Comparison of ENCODE assay signal across 21 mouse cellular contexts in the genomic region with DNA sequence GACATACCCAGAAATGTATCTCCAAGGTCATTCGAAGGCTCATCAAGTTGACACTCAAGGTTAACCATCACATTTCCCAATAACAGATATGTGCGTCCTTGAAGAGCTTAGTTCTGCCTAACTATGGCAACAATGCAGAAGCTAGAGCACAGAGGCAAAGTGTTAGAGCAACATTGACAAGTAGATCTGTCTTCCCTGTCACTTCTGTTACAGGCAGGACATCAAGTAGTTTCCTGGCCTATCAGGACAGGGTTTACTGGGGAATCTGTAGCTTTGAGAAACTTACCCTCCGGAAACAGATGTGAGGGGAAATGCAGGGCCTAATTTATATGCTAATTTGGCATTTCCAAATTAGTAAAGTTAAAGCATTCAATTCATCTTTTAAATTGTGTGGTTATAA.
"Had no signal": no experiment of that assay in that cellular context is flagged by ENCODE, and none has a peak within 500 bp of the region (broad histone marks: within the 10 kb centered on the region; RNA-seq: fewer than 3 reads in every experiment).

No protein-coding gene starts in this region.

- H3K4me1 ChIP-seq: heart, embryonic 10.5 days; heart, embryonic 12.5 days; hindbrain, embryonic 10.5 days; hindbrain, embryonic 13.5 days; hindbrain, embryonic 15.5 days; limb, embryonic 13.5 days; limb, embryonic 15.5 days; liver, embryonic 12.5 days had no signal

- ATAC-seq: hindbrain, postnatal 0 days; intestine, embryonic 16.5 days; liver, embryonic 12.5 days had no signal

- DNase-seq: gastrocnemius, postnatal 14 days; gastrocnemius, postnatal 36 days; heart, adult 18-20 months; heart, postnatal 10 days; heart, postnatal 4 days; kidney, adult 11 months; left cerebral cortex, postnatal 4 days had no signal

- H3K9me3 ChIP-seq: heart, embryonic 10.5 days; heart, embryonic 12.5 days; hindbrain, embryonic 10.5 days; hindbrain, embryonic 13.5 days; hindbrain, embryonic 15.5 days; kidney, embryonic 15.5 days; limb, embryonic 13.5 days; limb, embryonic 15.5 days; liver, embryonic 12.5 days had no signal

- H3K27me3 ChIP-seq: heart, embryonic 12.5 days; hindbrain, embryonic 13.5 days; hindbrain, embryonic 15.5 days; kidney, embryonic 15.5 days; limb, embryonic 13.5 days; limb, embryonic 15.5 days; liver, embryonic 12.5 days had no signal

- H3K4me3 ChIP-seq: heart, embryonic 10.5 days; heart, embryonic 12.5 days; hindbrain, embryonic 10.5 days; hindbrain, embryonic 13.5 days; hindbrain, embryonic 15.5 days; kidney, embryonic 15.5 days; layer of hippocampus, adult 2 months; left cerebral cortex, adult 2 months; limb, embryonic 13.5 days; limb, embryonic 15.5 days; liver, embryonic 12.5 days had no signal

- H3K4me2 ChIP-seq: heart, embryonic 12.5 days; hindbrain, embryonic 13.5 days; hindbrain, embryonic 15.5 days; kidney, embryonic 15.5 days; limb, embryonic 13.5 days; limb, embryonic 15.5 days; liver, embryonic 12.5 days had no signal

- H3K36me3 ChIP-seq: heart, embryonic 10.5 days; heart, embryonic 12.5 days; hindbrain, embryonic 10.5 days; hindbrain, embryonic 13.5 days; hindbrain, embryonic 15.5 days; kidney, embryonic 15.5 days; limb, embryonic 13.5 days; limb, embryonic 15.5 days; liver, embryonic 12.5 days had no signal

- H3K27ac ChIP-seq: heart, embryonic 10.5 days; hindbrain, embryonic 10.5 days; hindbrain, embryonic 13.5 days; hindbrain, embryonic 15.5 days; hindbrain, postnatal 0 days; kidney, embryonic 15.5 days; kidney, postnatal 0 days; layer of hippocampus, adult 2 months; left cerebral cortex, adult 2 months; limb, embryonic 13.5 days; limb, embryonic 15.5 days; liver, embryonic 12.5 days had no signal

- H3K9ac ChIP-seq: heart, embryonic 12.5 days; hindbrain, embryonic 13.5 days; hindbrain, embryonic 15.5 days; kidney, embryonic 15.5 days; limb, embryonic 13.5 days; limb, embryonic 15.5 days; liver, embryonic 12.5 days had no signal
